Mouse (Mus musculus): ENCODE data around the gene Rmi1. TPM values are rescaled to one million over a fixed set of nuclear protein-coding genes. Genes with fewer than 3 reads are reported as not detected.
"Not testable (repeated sequence)": the region's sequence is repeated elsewhere in the genome, so short reads cannot be mapped to it uniquely, and the experiment has no call there.

Gene Rmi1
- polyA plus RNA-seq, 1 experiment from 2014 or later, result 24.7 TPM

- not testable (repeated sequence) for ATAC-seq (ENCODE audit: insufficient number of reproducible peaks, insufficient read depth, low FRiP score, low TSS enrichment, low read depth); H3K9me3 ChIP-seq; H3K4me1 ChIP-seq; H3K36me3 ChIP-seq; H3K27me3 ChIP-seq
- H3K4me3 ChIP-seq, result peak within 1 kb of the TSS; percentile 79
- H3K9ac ChIP-seq, result peak within 1 kb of the TSS; percentile 96
- H3K4me2 ChIP-seq, result peak within 1 kb of the TSS; percentile 58
- WGBS, result 8% methylated on average over 17 of the region's 17 CpGs
- H3K27ac ChIP-seq, result peak within 1 kb of the TSS; percentile 99
Measured at GRCm38 (mm10) chr13:58403243-58403642, 1.2 kb downstream of the Rmi1 start, which contains the start of gene Hnrnpk. TSS of gene Hnrnpk (minus strand) at chr13:58403343.

GRCm38 (mm10) chr13:58411073-58411472, 9.0 kb downstream of the Rmi1 start:
- no peak for ATAC-seq (ENCODE audit: insufficient number of reproducible peaks, insufficient read depth, low FRiP score, low TSS enrichment, low read depth)
- Histone ChIP-seq H3K4me1 (peaks cover 9% of the 10 kb centered on the region), H3K36me3 (peaks cover 32% of the 10 kb centered on the region), H3K4me3 (no peak overlapping the region), H3K9me3 (0 out of 2 replicates have a peak, but pooled peaks cover 9% of the 10 kb centered on the region), H3K9ac (no peak overlapping the region), H3K27me3 (no peaks in the 10 kb centered on the region), H3K27ac (no peak overlapping the region), H3K4me2 (no peak overlapping the region)
- 93% methylated on average over 4 of the region's 4 CpGs for WGBS

GRCm38 (mm10) chr13:58415374-58415773, 13.3 kb downstream of the Rmi1 start:
- H3K4me3 ChIP-seq, result no peak overlapping the region
- H3K9me3 ChIP-seq, result 0 out of 2 replicates have a peak, but pooled peaks cover 9% of the 10 kb centered on the region
- H3K27me3 ChIP-seq, result no peaks in the 10 kb centered on the region
- WGBS, result 72% methylated on average over 6 of the region's 6 CpGs
- H3K4me2 ChIP-seq, result no peak overlapping the region
- peaks cover 9% of the 10 kb centered on the region for H3K4me1 ChIP-seq
- H3K27ac ChIP-seq, result no peak overlapping the region
- H3K36me3 ChIP-seq, result peaks cover 25% of the 10 kb centered on the region
- no peak for ATAC-seq (ENCODE audit: insufficient number of reproducible peaks, insufficient read depth, low FRiP score, low TSS enrichment, low read depth)
- no peak overlapping the region for H3K9ac ChIP-seq

- no peak overlapping the region for H3K9ac ChIP-seq
- no peaks in the 10 kb centered on the region for H3K27me3 ChIP-seq
- ATAC-seq (ENCODE audit: insufficient number of reproducible peaks, insufficient read depth, low FRiP score, low TSS enrichment, low read depth), result no peak
- 0 out of 2 replicates have a peak, but pooled peaks cover 9% of the 10 kb centered on the region for H3K9me3 ChIP-seq
- H3K36me3 ChIP-seq, result peaks cover 20% of the 10 kb centered on the region
- H3K4me2 ChIP-seq, result no peak overlapping the region
- peaks cover 9% of the 10 kb centered on the region for H3K4me1 ChIP-seq
- WGBS, result 68% methylated on average over 5 of the region's 5 CpGs
- H3K4me3 ChIP-seq, result no peak overlapping the region
- H3K27ac ChIP-seq, result no peak overlapping the region
Measured at GRCm38 (mm10) chr13:58415838-58416237, 13.8 kb downstream of the Rmi1 start.

- WGBS, result 79% methylated on average over 4 of the region's 4 CpGs
- H3K4me1 ChIP-seq, result peaks cover 16% of the 10 kb centered on the region
Measured at GRCm38 (mm10) chr13:58418656-58419055, 16.6 kb downstream of the Rmi1 start.

GRCm38 (mm10) chr13:58419266-58419665, 17.2 kb downstream of the Rmi1 start:
- Histone ChIP-seq H3K4me2 (no peak overlapping the region), H3K27me3 (no peaks in the 10 kb centered on the region), H3K4me3 (no peak overlapping the region), H3K4me1 (peaks cover 16% of the 10 kb centered on the region), H3K27ac (no peak overlapping the region), H3K9me3 (no peaks in the 10 kb centered on the region), H3K9ac (no peak overlapping the region), H3K36me3 (no peaks in the 10 kb centered on the region)
- WGBS, result 100% methylated on average over 1 of the region's 1 CpGs
- no peak for ATAC-seq (ENCODE audit: insufficient number of reproducible peaks, insufficient read depth, low FRiP score, low TSS enrichment, low read depth)

More at GRCm38 (mm10) chr13:58418656-58419055, 16.6 kb downstream of the Rmi1 start:
- no peak overlapping the region for H3K9ac ChIP-seq
- no peak overlapping the region for H3K4me3 ChIP-seq
- H3K27me3 ChIP-seq, result no peaks in the 10 kb centered on the region
- no peak overlapping the region for H3K27ac ChIP-seq
- H3K9me3 ChIP-seq, result no peaks in the 10 kb centered on the region
- H3K36me3 ChIP-seq, result no peaks in the 10 kb centered on the region
- no peak overlapping the region for H3K4me2 ChIP-seq
- no peak for ATAC-seq (ENCODE audit: insufficient number of reproducible peaks, insufficient read depth, low FRiP score, low TSS enrichment, low read depth)

GRCm38 (mm10) chr13:58421026-58421425, 19.0 kb downstream of the Rmi1 start:
- Histone ChIP-seq H3K9me3 (no peaks in the 10 kb centered on the region), H3K27ac (no peak overlapping the region), H3K27me3 (no peaks in the 10 kb centered on the region), H3K4me3 (no peak overlapping the region), H3K36me3 (no peaks in the 10 kb centered on the region), H3K4me2 (no peak overlapping the region), H3K4me1 (peaks cover 7% of the 10 kb centered on the region; the same call in 1 of the 2 replicates), H3K9ac (no peak overlapping the region)
- ATAC-seq (ENCODE audit: insufficient number of reproducible peaks, insufficient read depth, low FRiP score, low TSS enrichment, low read depth), result no peak
- 83% methylated on average over 4 of the region's 4 CpGs for WGBS

GRCm38 (mm10) chr13:58422242-58422641, 20.2 kb downstream of the Rmi1 start:
- H3K4me2 ChIP-seq, result no peak overlapping the region
- no peaks in the 10 kb centered on the region for H3K27me3 ChIP-seq
- H3K4me1 ChIP-seq, result peaks cover 7% of the 10 kb centered on the region; the same call in 1 of the 2 replicates
- no peak overlapping the region for H3K9ac ChIP-seq
- 85% methylated on average over 4 of the region's 4 CpGs for WGBS
- no peak for ATAC-seq (ENCODE audit: insufficient number of reproducible peaks, insufficient read depth, low FRiP score, low TSS enrichment, low read depth)
- H3K36me3 ChIP-seq, result no peaks in the 10 kb centered on the region
- H3K9me3 ChIP-seq, result no peaks in the 10 kb centered on the region
- H3K4me3 ChIP-seq, result no peak overlapping the region
- no peak overlapping the region for H3K27ac ChIP-seq

GRCm38 (mm10) chr13:58423061-58423660, 21.1 kb downstream of the Rmi1 start:
- Histone ChIP-seq H3K27me3 (no peaks in the 10 kb centered on the region), H3K4me1 (peaks cover 7% of the 10 kb centered on the region; the same call in 1 of the 2 replicates), H3K9me3 (no peaks in the 10 kb centered on the region), H3K9ac (no peak overlapping the region), H3K4me2 (no peak overlapping the region), H3K36me3 (no peaks in the 10 kb centered on the region), H3K4me3 (no peak overlapping the region), H3K27ac (no peak overlapping the region)
- ATAC-seq (ENCODE audit: insufficient number of reproducible peaks, insufficient read depth, low FRiP score, low TSS enrichment, low read depth), result no peak
- WGBS, result 64% methylated on average over 10 of the region's 10 CpGs

GRCm38 (mm10) chr13:58439716-58440115, 37.7 kb downstream of the Rmi1 start:
- H3K9me3 ChIP-seq, result no peaks in the 10 kb centered on the region
- WGBS, result 59% methylated on average over 2 of the region's 2 CpGs
- no peaks in the 10 kb centered on the region for H3K27me3 ChIP-seq
- H3K4me1 ChIP-seq, result peaks cover 6% of the 10 kb centered on the region
- H3K27ac ChIP-seq, result no peak overlapping the region
- H3K4me3 ChIP-seq, result no peak overlapping the region
- no peak overlapping the region for H3K9ac ChIP-seq
- no peak for ATAC-seq (ENCODE audit: insufficient number of reproducible peaks, insufficient read depth, low FRiP score, low TSS enrichment, low read depth)
- H3K36me3 ChIP-seq, result no peaks in the 10 kb centered on the region
- H3K4me2 ChIP-seq, result no peak overlapping the region

GRCm38 (mm10) chr13:58443326-58443725, 41.3 kb downstream of the Rmi1 start:
- ATAC-seq (ENCODE audit: insufficient number of reproducible peaks, insufficient read depth, low FRiP score, low TSS enrichment, low read depth), result no peak
- WGBS, result 56% methylated on average over 4 of the region's 4 CpGs
- no peaks in the 10 kb centered on the region for H3K27me3 ChIP-seq
- no peaks in the 10 kb centered on the region for H3K9me3 ChIP-seq
- H3K9ac ChIP-seq, result no peak overlapping the region
- H3K4me1 ChIP-seq, result peaks cover 6% of the 10 kb centered on the region
- H3K4me2 ChIP-seq, result no peak overlapping the region
- H3K36me3 ChIP-seq, result no peaks in the 10 kb centered on the region
- no peak overlapping the region for H3K27ac ChIP-seq
- no peak overlapping the region for H3K4me3 ChIP-seq

GRCm38 (mm10) chr13:58443787-58444186, 41.7 kb downstream of the Rmi1 start:
- ATAC-seq (ENCODE audit: insufficient number of reproducible peaks, insufficient read depth, low FRiP score, low TSS enrichment, low read depth), result no peak
- peaks cover 6% of the 10 kb centered on the region for H3K4me1 ChIP-seq
- 26% methylated on average over 7 of the region's 7 CpGs for WGBS
- H3K9me3 ChIP-seq, result no peaks in the 10 kb centered on the region
- no peak overlapping the region for H3K9ac ChIP-seq
- no peak overlapping the region for H3K27ac ChIP-seq
- no peak overlapping the region for H3K4me3 ChIP-seq
- no peaks in the 10 kb centered on the region for H3K27me3 ChIP-seq
- no peaks in the 10 kb centered on the region for H3K36me3 ChIP-seq
- no peak overlapping the region for H3K4me2 ChIP-seq
